Mouse (Mus musculus): ENCODE data around the gene Tmtc1. TPM values are rescaled to one million over a fixed set of nuclear protein-coding genes. Genes with fewer than 3 reads are reported as not detected.

Gene Tmtc1
- polyA plus RNA-seq, 1 experiment from 2014 or later, result 0.93 TPM

GRCm38 (mm10) chr6:148211391-148211876, 232.8 kb downstream of the Tmtc1 start:
- DNase-seq (ENCODE audit: low spot score), result no peak
- WGBS, result under 1% methylated on average over 49 of the region's 51 CpGs
- TF ChIP-seq CTCF (IDR thresholded peaks at IDR 0.05; ENCODE audit: low read depth) (no peak), EP300 (optimal IDR thresholded peaks at IDR 0.05) (no peak)
- Histone ChIP-seq H3K9ac (ENCODE audit: low read length) (peak overlapping the region; percentile 99), H3K4me2 (replicated peaks; ENCODE audit: low read depth) (peak overlapping the region; percentile 76), H3K4me1 (replicated peaks; ENCODE audit: control insufficient read depth, insufficient read depth) (0 out of 2 replicates have a peak, but pooled peaks cover 2% of the 10 kb centered on the region), H3K9me3 (ENCODE audit: control insufficient read depth, low read length) (no peaks in the 10 kb centered on the region), H3K27ac (replicated peaks) (peak overlapping the region; percentile 89), H3K27me3 (ENCODE audit: control insufficient read depth, insufficient read depth, low read length) (no peaks in the 10 kb centered on the region), H3K4me3 (ENCODE audit: low read depth, low read length) (peak overlapping the region; percentile 100), H3K36me3 (ENCODE audit: control insufficient read depth, insufficient read depth, low read length) (no peaks in the 10 kb centered on the region)
- peak; percentile 39 for ATAC-seq (ENCODE audit: low FRiP score, low TSS enrichment)

GRCm38 (mm10) chr6:148207522-148207921, 236.7 kb downstream of the Tmtc1 start:
- no peak overlapping the region for H3K27ac ChIP-seq (replicated peaks)
- no peak overlapping the region for H3K4me2 ChIP-seq (replicated peaks; ENCODE audit: low read depth)
- WGBS, result 54% methylated on average over 1 of the region's 1 CpGs
- no peak overlapping the region for H3K9ac ChIP-seq (ENCODE audit: low read length)
- TF ChIP-seq CTCF (IDR thresholded peaks at IDR 0.05; ENCODE audit: low read depth), result no peak
- H3K4me3 ChIP-seq (ENCODE audit: low read depth, low read length), result no peak overlapping the region
- ATAC-seq (ENCODE audit: low FRiP score, low TSS enrichment) (no peak), DNase-seq (ENCODE audit: low spot score) (no peak)
- H3K27me3 ChIP-seq (ENCODE audit: control insufficient read depth, insufficient read depth, low read length), result no peaks in the 10 kb centered on the region
- H3K4me1 ChIP-seq (replicated peaks; ENCODE audit: control insufficient read depth, insufficient read depth), result 0 out of 2 replicates have a peak, but pooled peaks cover 2% of the 10 kb centered on the region
- H3K9me3 ChIP-seq (ENCODE audit: control insufficient read depth, low read length), result no peaks in the 10 kb centered on the region
- H3K36me3 ChIP-seq (ENCODE audit: control insufficient read depth, insufficient read depth, low read length), result peaks cover 2% of the 10 kb centered on the region; the same call in 1 of the 2 replicates

DNA sequence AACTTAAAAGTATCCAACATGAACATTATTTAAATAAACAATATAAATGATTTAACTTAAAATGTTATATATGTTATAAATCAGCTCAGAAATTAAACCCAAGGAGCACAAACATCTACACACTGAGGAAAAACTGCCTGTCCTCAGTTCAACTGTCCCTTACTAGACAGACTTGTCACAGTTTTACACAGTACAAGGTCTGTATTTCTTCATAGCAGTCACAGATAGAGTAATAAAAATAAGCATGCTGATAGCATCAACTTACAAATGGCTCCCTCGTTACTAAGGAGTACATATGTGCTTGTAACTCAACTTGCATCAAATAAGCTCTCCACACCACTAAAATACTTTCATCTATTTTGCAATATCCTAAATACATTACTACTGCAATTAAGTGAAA, 239.1 kb downstream of the Tmtc1 start:
- Histone ChIP-seq H3K9me3 (ENCODE audit: control insufficient read depth, low read length) (no peaks in the 10 kb centered on the region), H3K27ac (replicated peaks) (no peak overlapping the region), H3K4me1 (replicated peaks; ENCODE audit: control insufficient read depth, insufficient read depth) (0 out of 2 replicates have a peak, but pooled peaks cover under 1% of the 10 kb centered on the region), H3K9ac (ENCODE audit: low read length) (no peak overlapping the region), H3K4me2 (replicated peaks; ENCODE audit: low read depth) (no peak overlapping the region), H3K36me3 (ENCODE audit: control insufficient read depth, insufficient read depth, low read length) (peaks cover 7% of the 10 kb centered on the region), H3K27me3 (ENCODE audit: control insufficient read depth, insufficient read depth, low read length) (no peaks in the 10 kb centered on the region), H3K4me3 (ENCODE audit: low read depth, low read length) (no peak overlapping the region)
- no peak for TF ChIP-seq CTCF (IDR thresholded peaks at IDR 0.05; ENCODE audit: low read depth)
- ATAC-seq (ENCODE audit: low FRiP score, low TSS enrichment) (no peak), DNase-seq (ENCODE audit: low spot score) (no peak)
- WGBS, result 83% methylated on average over 1 of the region's 1 CpGs

- H3K4me1 ChIP-seq (replicated peaks; ENCODE audit: control insufficient read depth, insufficient read depth), result no peaks in the 10 kb centered on the region
- H3K27me3 ChIP-seq (ENCODE audit: control insufficient read depth, insufficient read depth, low read length), result no peaks in the 10 kb centered on the region
- TF ChIP-seq EP300 (optimal IDR thresholded peaks at IDR 0.05), result no peak
- H3K27ac ChIP-seq (replicated peaks), result peak overlapping the region; percentile 58
- WGBS, result 52% methylated on average over 3 of the region's 3 CpGs
- H3K9ac ChIP-seq (ENCODE audit: low read length), result no peak overlapping the region
- H3K9me3 ChIP-seq (ENCODE audit: control insufficient read depth, low read length), result no peaks in the 10 kb centered on the region
- H3K4me3 ChIP-seq (ENCODE audit: low read depth, low read length), result no peak overlapping the region
- ATAC-seq (ENCODE audit: low FRiP score, low TSS enrichment) (peak; percentile 57; the same call in 1 of the 2 replicates), DNase-seq (ENCODE audit: low spot score) (peak; percentile 19)
- H3K36me3 ChIP-seq (ENCODE audit: control insufficient read depth, insufficient read depth, low read length), result peaks cover 9% of the 10 kb centered on the region
- no peak overlapping the region for H3K4me2 ChIP-seq (replicated peaks; ENCODE audit: low read depth)
Observed at GRCm38 (mm10) chr6:148199729-148200128, 244.5 kb downstream of the Tmtc1 start.

GRCm38 (mm10) chr6:148199177-148199576, 245.0 kb downstream of the Tmtc1 start:
- H3K36me3 ChIP-seq (ENCODE audit: control insufficient read depth, insufficient read depth, low read length), result peaks cover 11% of the 10 kb centered on the region
- TF ChIP-seq EP300 (optimal IDR thresholded peaks at IDR 0.05) (no peak), CTCF (IDR thresholded peaks at IDR 0.05; ENCODE audit: low read depth) (no peak)
- 58% methylated on average over 2 of the region's 2 CpGs for WGBS

DNA sequence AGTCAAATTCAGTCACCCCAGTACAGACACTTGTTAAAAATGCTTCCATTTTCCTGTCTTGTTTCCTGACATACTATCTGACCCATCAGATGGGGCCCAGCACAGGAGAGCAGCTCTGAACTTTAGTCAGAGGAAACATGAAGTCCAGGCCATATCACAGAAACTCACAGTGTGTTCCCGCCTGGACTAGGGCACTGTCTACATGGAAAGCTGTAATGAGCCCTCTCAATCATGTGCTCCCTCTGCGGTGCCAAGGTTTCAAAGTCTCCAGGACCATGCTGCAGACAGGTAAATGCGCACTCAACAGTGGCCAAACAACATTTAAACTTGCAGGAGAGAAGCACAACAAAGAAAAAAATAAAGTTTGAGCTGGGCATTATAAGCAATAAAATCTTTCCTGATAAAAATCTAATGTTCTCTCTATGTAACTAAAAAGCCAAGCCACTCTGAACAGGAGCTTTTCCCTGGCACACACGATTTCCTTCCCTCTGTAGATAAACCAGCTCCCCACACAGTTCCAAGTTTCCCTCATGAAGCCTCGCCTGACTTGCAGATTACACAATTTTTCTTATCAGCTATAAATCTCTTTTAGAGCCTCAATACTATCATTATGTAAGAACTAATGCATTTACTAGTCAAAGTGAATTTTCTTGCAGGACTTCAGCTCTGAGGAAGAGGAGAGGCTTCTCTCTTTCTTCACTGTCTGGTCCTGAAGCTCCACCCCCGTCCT, 250.1 kb downstream of the Tmtc1 start:
- no peak overlapping the region for H3K27ac ChIP-seq (replicated peaks)
- no peak for DNase-seq (ENCODE audit: low spot score)
- 0 out of 2 replicates have a peak, but pooled peaks cover 9% of the 10 kb centered on the region for H3K36me3 ChIP-seq (ENCODE audit: control insufficient read depth, insufficient read depth, low read length)
- no peaks in the 10 kb centered on the region for H3K9me3 ChIP-seq (ENCODE audit: control insufficient read depth, low read length)
- 71% methylated on average over 6 of the region's 6 CpGs for WGBS
- TF ChIP-seq CTCF (IDR thresholded peaks at IDR 0.05; ENCODE audit: low read depth) (no peak), EP300 (optimal IDR thresholded peaks at IDR 0.05) (no peak)
- H3K4me1 ChIP-seq (replicated peaks; ENCODE audit: control insufficient read depth, insufficient read depth), result no peaks in the 10 kb centered on the region
- no peak overlapping the region for H3K4me3 ChIP-seq (ENCODE audit: low read depth, low read length)
- no peak overlapping the region for H3K4me2 ChIP-seq (replicated peaks; ENCODE audit: low read depth)
- no peak for ATAC-seq (ENCODE audit: low FRiP score, low TSS enrichment)
- no peak overlapping the region for H3K9ac ChIP-seq (ENCODE audit: low read length)
- no peaks in the 10 kb centered on the region for H3K27me3 ChIP-seq (ENCODE audit: control insufficient read depth, insufficient read depth, low read length)

More at GRCm38 (mm10) chr6:148199177-148199576, 245.0 kb downstream of the Tmtc1 start:
- peak; percentile 87 for ATAC-seq (ENCODE audit: low FRiP score, low TSS enrichment)
- Histone ChIP-seq H3K27ac (replicated peaks) (no peak overlapping the region), H3K9ac (ENCODE audit: low read length) (no peak overlapping the region), H3K4me2 (replicated peaks; ENCODE audit: low read depth) (no peak overlapping the region), H3K4me1 (replicated peaks; ENCODE audit: control insufficient read depth, insufficient read depth) (no peaks in the 10 kb centered on the region), H3K4me3 (ENCODE audit: low read depth, low read length) (no peak overlapping the region), H3K27me3 (ENCODE audit: control insufficient read depth, insufficient read depth, low read length) (no peaks in the 10 kb centered on the region), H3K9me3 (ENCODE audit: control insufficient read depth, low read length) (no peaks in the 10 kb centered on the region)
- DNase-seq (ENCODE audit: low spot score), result peak; percentile 50

Data from stomach, postnatal 0 days (tissue).